Comparison of ENCODE assay signal across 28 mouse cellular contexts in genomic region chr4:117151416-117151815, GRCm38 (mm10). TPM values are rescaled to one million over a fixed set of nuclear protein-coding genes. Genes with fewer than 3 reads are reported as not detected.
DNase-seq lines count a peak whose midpoint lies in the region; ATAC-seq and TF ChIP-seq lines count a peak whose summit lies in the region.
"Had no signal": no experiment of that assay in that cellular context is flagged by ENCODE, and none has a peak within 500 bp of the region (broad histone marks: within the 10 kb centered on the region; RNA-seq: fewer than 3 reads in every experiment).

No protein-coding gene starts in this region.

- no peaks in the 10 kb centered on the region for H3K9me3 ChIP-seq in heart, embryonic 10.5 days
- no peaks in the 10 kb centered on the region for H3K9me3 ChIP-seq in liver, embryonic 13.5 days (replicated peaks)
- H3K9me3 ChIP-seq in liver, embryonic 11.5 days (ENCODE audit: control insufficient read depth, low read length), result no peaks in the 10 kb centered on the region
- H3K9me3 ChIP-seq in G1E (replicated peaks), result no peaks in the 10 kb centered on the region
- H3K9me3 ChIP-seq in embryonic facial prominence, embryonic 10.5 days, result no peaks in the 10 kb centered on the region
- H3K9me3 ChIP-seq: embryonic facial prominence, embryonic 15.5 days; forebrain, embryonic 15.5 days; hindbrain, embryonic 13.5 days had no signal

- no peak for ATAC-seq in liver, embryonic 13.5 days (ENCODE audit: low read depth)
- no peak for ATAC-seq in liver, embryonic 11.5 days (replicated peaks; ENCODE audit: low FRiP score)
- no peak for ATAC-seq in G1E (ENCODE audit: extremely low read depth, insufficient number of reproducible peaks, low FRiP score, poor library complexity, severe bottlenecking)
- ATAC-seq: CD4-positive, CD25-positive, alpha-beta regulatory T cell, adult 4 months; forebrain, embryonic 15.5 days; hindbrain, postnatal 0 days; Patski had no signal

- H3K79me2 ChIP-seq in myocyte (ENCODE audit: control insufficient read depth, insufficient read depth), result peaks cover 36% of the 10 kb centered on the region

- TF ChIP-seq CTCF in G1E (IDR thresholded peaks at IDR 0.05; ENCODE audit: low read depth, low read length), result no peak

- H3K27me3 ChIP-seq in heart, embryonic 10.5 days (ENCODE audit: insufficient read depth, poor library complexity, severe bottlenecking), result no peaks in the 10 kb centered on the region
- no peaks in the 10 kb centered on the region for H3K27me3 ChIP-seq in liver, embryonic 13.5 days
- no peaks in the 10 kb centered on the region for H3K27me3 ChIP-seq in liver, embryonic 11.5 days (replicated peaks; ENCODE audit: control insufficient read depth, insufficient read depth, low read length)
- no peaks in the 10 kb centered on the region for H3K27me3 ChIP-seq in G1E (ENCODE audit: insufficient read depth, low read length)
- H3K27me3 ChIP-seq in myocyte (ENCODE audit: control insufficient read depth, insufficient read depth, insufficient read length), result no peaks in the 10 kb centered on the region
- H3K27me3 ChIP-seq in embryonic facial prominence, embryonic 10.5 days (replicated peaks; ENCODE audit: low read depth, poor library complexity, severe bottlenecking), result no peaks in the 10 kb centered on the region
- H3K27me3 ChIP-seq: embryonic facial prominence, embryonic 15.5 days; forebrain, embryonic 15.5 days; hindbrain, embryonic 13.5 days; Patski had no signal

- no peak overlapping the region for H3K9ac ChIP-seq in liver, embryonic 13.5 days
- no peak overlapping the region for H3K9ac ChIP-seq in liver, embryonic 11.5 days (ENCODE audit: low read depth, low read length)
- H3K9ac ChIP-seq: embryonic facial prominence, embryonic 15.5 days; forebrain, embryonic 15.5 days; hindbrain, embryonic 13.5 days had no signal

- intact Hi-C loops in heart, postnatal 14 days (cut with DNase I), result no loop called here

- no peak overlapping the region for H3K4me2 ChIP-seq in liver, embryonic 13.5 days
- H3K4me2 ChIP-seq in liver, embryonic 11.5 days, result no peak overlapping the region
- H3K4me2 ChIP-seq in myocyte (ENCODE audit: low read depth), result no peak overlapping the region
- H3K4me2 ChIP-seq: embryonic facial prominence, embryonic 15.5 days; forebrain, embryonic 15.5 days; hindbrain, embryonic 13.5 days had no signal

- peak; percentile 4 for TF ChIP-seq POLR2A in myocyte (IDR thresholded peaks at IDR 0.05; ENCODE audit: insufficient read length, low read depth)

- DNase-seq in heart, embryonic 10.5 days (ENCODE audit: low spot score), result peak; percentile 73
- DNase-seq in heart, postnatal 14 days, result no peak
- no peak for DNase-seq in liver, embryonic 13.5 days
- no peak for DNase-seq in liver, embryonic 11.5 days (ENCODE audit: low spot score)
- no peak for DNase-seq in G1E (ENCODE audit: low spot score)
- DNase-seq in adrenal gland, adult 8-10 months, result no peak
- no peak for DNase-seq in embryonic facial prominence, embryonic 10.5 days (ENCODE audit: low spot score)
- DNase-seq: adrenal gland, adult 2 months; adrenal gland, postnatal 36 days; B cell, adult 2 months; cerebellum, adult 2 months; cerebellum, postnatal 10 days; gastrocnemius, postnatal 14 days; heart, adult 2 months; heart, postnatal 10 days had no signal

- H3ac ChIP-seq in myocyte (ENCODE audit: control insufficient read depth, insufficient read length), result no peak overlapping the region

- H3K36me3 ChIP-seq in heart, embryonic 10.5 days, result peaks cover 71% of the 10 kb centered on the region
- H3K36me3 ChIP-seq in liver, embryonic 13.5 days, result peaks cover 64% of the 10 kb centered on the region
- H3K36me3 ChIP-seq in liver, embryonic 11.5 days (ENCODE audit: control insufficient read depth, insufficient read depth, low read length), result peaks cover 49% of the 10 kb centered on the region
- H3K36me3 ChIP-seq in G1E (replicated peaks) (peaks cover 80% of the 10 kb centered on the region), myocyte (ENCODE audit: control insufficient read depth, insufficient read depth) (peaks cover 43% of the 10 kb centered on the region)
- H3K36me3 ChIP-seq in embryonic facial prominence, embryonic 10.5 days (replicated peaks), result peaks cover 78% of the 10 kb centered on the region

- no peak overlapping the region for H3K27ac ChIP-seq in heart, embryonic 10.5 days
- H3K27ac ChIP-seq in liver, embryonic 13.5 days, result peak overlapping the region; percentile 50
- H3K27ac ChIP-seq in liver, embryonic 11.5 days (ENCODE audit: low read depth, low read length), result no peak overlapping the region
- H3K27ac ChIP-seq in embryonic facial prominence, embryonic 10.5 days (replicated peaks), result no peak overlapping the region
- H3K27ac ChIP-seq: embryonic facial prominence, embryonic 15.5 days; forebrain, embryonic 15.5 days; heart, adult 2 months; hindbrain, embryonic 13.5 days; hindbrain, postnatal 0 days had no signal

- WGBS in heart, embryonic 10.5 days, result 76% methylated on average over 1 of the region's 1 CpGs
- WGBS in liver, embryonic 13.5 days (ENCODE audit: insufficient replicate concordance), result 60% methylated on average over 1 of the region's 1 CpGs
- 76% methylated on average over 1 of the region's 1 CpGs for WGBS in liver, embryonic 11.5 days
- 87% methylated on average over 1 of the region's 1 CpGs for WGBS in embryonic facial prominence, embryonic 10.5 days

- H3K4me1 ChIP-seq in heart, embryonic 10.5 days, result peaks cover 25% of the 10 kb centered on the region; the same call in 1 of the 2 replicates
- peaks cover 33% of the 10 kb centered on the region for H3K4me1 ChIP-seq in liver, embryonic 13.5 days (replicated peaks)
- peaks cover 22% of the 10 kb centered on the region for H3K4me1 ChIP-seq in liver, embryonic 11.5 days (replicated peaks; ENCODE audit: control insufficient read depth, insufficient read depth, low read length)
- peaks cover 39% of the 10 kb centered on the region for H3K4me1 ChIP-seq in G1E (ENCODE audit: insufficient read depth, low read depth, low read length)
- peaks cover 23% of the 10 kb centered on the region for H3K4me1 ChIP-seq in embryonic facial prominence, embryonic 10.5 days

- H3K4me3 ChIP-seq in heart, embryonic 10.5 days, result no peak overlapping the region
- no peak overlapping the region for H3K4me3 ChIP-seq in liver, embryonic 13.5 days (replicated peaks)
- no peak overlapping the region for H3K4me3 ChIP-seq in liver, embryonic 11.5 days (ENCODE audit: low read depth, low read length)
- H3K4me3 ChIP-seq in G1E (ENCODE audit: low read depth, low read length), result peak overlapping the region; percentile 6; the same call in 1 of the 2 replicates
- no peak overlapping the region for H3K4me3 ChIP-seq in myocyte
- no peak overlapping the region for H3K4me3 ChIP-seq in embryonic facial prominence, embryonic 10.5 days
- H3K4me3 ChIP-seq: embryonic facial prominence, embryonic 15.5 days; forebrain, embryonic 15.5 days; heart, adult 2 months; hindbrain, embryonic 13.5 days had no signal

RNA-seq across cellular contexts. Expression of gene Rps8, which starts 4.6 kb away (rescaled TPM):
- polyA plus RNA-seq in heart, embryonic 10.5 days (2016; fragmentation: Nextera tagmentation; extraction: Ambion mirVana), result 638 and 783 TPM in 2 replicates
- 100 to 1,000 TPM; 590 to 604 TPM for total RNA-seq in heart, postnatal 14 days (2021)
- polyA plus RNA-seq in liver, embryonic 13.5 days (2015; fragmentation: Nextera tagmentation; extraction: Ambion mirVana), result 877 and 919 TPM in 2 replicates
- 1,349 and 1,481 TPM in 2 replicates for polyA plus RNA-seq in liver, embryonic 11.5 days (2014; fragmentation: Nextera tagmentation; extraction: Ambion mirVana)
- total RNA-seq in G1E (2014; fragmentation: Nextera tagmentation) (2,089 and 2,273 TPM in 2 replicates), G1E (2017) (1,736 TPM in 2 replicates)
- polyA plus RNA-seq in G1E (2012) (2,887 and 5,494 TPM in 2 replicates), myocyte (2012; fragmentation: generic; extraction: Trizol) (3,907 TPM)
- total RNA-seq in adrenal gland, adult 8-10 months (2022), result 1,000 to 10,000 TPM in 2 of 4 experiments, 100 to 1,000 TPM in 2; 974 to 1,059 (median 1,012) TPM
- 897 and 923 TPM in 2 replicates for polyA plus RNA-seq in embryonic facial prominence, embryonic 10.5 days (2016; fragmentation: Nextera tagmentation; extraction: Ambion mirVana)

RNA-seq across cellular contexts. Expression of gene Plk3, which starts 17.7 kb away (rescaled TPM):
- polyA plus RNA-seq in heart, embryonic 10.5 days (2016; fragmentation: Nextera tagmentation; extraction: Ambion mirVana), result 1.5 and 2.4 TPM in 2 replicates
- 1 to 10 TPM; 1.8 to 3.1 TPM for total RNA-seq in heart, postnatal 14 days (2021)
- polyA plus RNA-seq in liver, embryonic 13.5 days (2015; fragmentation: Nextera tagmentation; extraction: Ambion mirVana), result 1.2 and 1.3 TPM in 2 replicates
- polyA plus RNA-seq in liver, embryonic 11.5 days (2014; fragmentation: Nextera tagmentation; extraction: Ambion mirVana), result 2.4 and 2.5 TPM in 2 replicates
- total RNA-seq in G1E (2014; fragmentation: Nextera tagmentation) (1.4 and 1.9 TPM in 2 replicates), G1E (2017) (5.2 and 6.4 TPM in 2 replicates)
- polyA plus RNA-seq in G1E (2012) (4.4 and 6.0 TPM in 2 replicates), myocyte (2012; fragmentation: generic; extraction: Trizol) (17.4 TPM)
- total RNA-seq in adrenal gland, adult 8-10 months (2022), result 10 to 100 TPM in 1 of 4 experiments, 1 to 10 TPM in 3; 4.5 to 18.0 (median 5.8) TPM
- polyA plus RNA-seq in embryonic facial prominence, embryonic 10.5 days (2016; fragmentation: Nextera tagmentation; extraction: Ambion mirVana), result 7.9 and 15.1 TPM in 2 replicates

RNA-seq across cellular contexts. Expression of gene Tctex1d4, which starts 24.8 kb away (rescaled TPM):
- polyA plus RNA-seq in heart, embryonic 10.5 days (2016; fragmentation: Nextera tagmentation; extraction: Ambion mirVana), result not detected in 2 replicates
- not detected for total RNA-seq in heart, postnatal 14 days (2021)
- polyA plus RNA-seq in liver, embryonic 13.5 days (2015; fragmentation: Nextera tagmentation; extraction: Ambion mirVana), result not detected in 2 replicates
- not detected in 2 replicates for polyA plus RNA-seq in liver, embryonic 11.5 days (2014; fragmentation: Nextera tagmentation; extraction: Ambion mirVana)
- total RNA-seq in G1E (2014; fragmentation: Nextera tagmentation), result 1.7 TPM in 1 of 2 replicates, not detected in the other
- 1.8 TPM in 2 replicates for total RNA-seq in G1E (2017)
- polyA plus RNA-seq in G1E (2012), result 2.4 and 3.3 TPM in 2 replicates
- polyA plus RNA-seq in myocyte (2012; fragmentation: generic; extraction: Trizol), result 0.18 TPM
- total RNA-seq in adrenal gland, adult 8-10 months (2022), result not detected
- polyA plus RNA-seq in embryonic facial prominence, embryonic 10.5 days (2016; fragmentation: Nextera tagmentation; extraction: Ambion mirVana), result not detected in 2 replicates
- total RNA-seq: adrenal gland, adult 2 months; adrenal gland, postnatal 36 days; gastrocnemius, adult 18-20 months; gastrocnemius, postnatal 14 days; heart, adult 2 months; hematopoietic stem cell, adult 5-6 weeks had no signal
- polyA plus RNA-seq: adrenal gland, adult 2 months; embryonic facial prominence, embryonic 11.5 days; forebrain, embryonic 11.5 days; heart, embryonic 14.5 days; intestine, embryonic 14.5 days had no signal

RNA-seq across cellular contexts. Expression of gene Btbd19, which starts 25.9 kb away (rescaled TPM):
- polyA plus RNA-seq in heart, embryonic 10.5 days (2016; fragmentation: Nextera tagmentation; extraction: Ambion mirVana), result 2.5 and 4.9 TPM in 2 replicates
- total RNA-seq in heart, postnatal 14 days (2021), result 1 to 10 TPM; 3.3 to 5.5 TPM
- 5.5 and 5.6 TPM in 2 replicates for polyA plus RNA-seq in liver, embryonic 13.5 days (2015; fragmentation: Nextera tagmentation; extraction: Ambion mirVana)
- polyA plus RNA-seq in liver, embryonic 11.5 days (2014; fragmentation: Nextera tagmentation; extraction: Ambion mirVana), result 8.3 and 8.5 TPM in 2 replicates
- 34.6 and 46.3 TPM in 2 replicates for total RNA-seq in G1E (2014; fragmentation: Nextera tagmentation)
- total RNA-seq in G1E (2017), result 12.3 and 12.8 TPM in 2 replicates
- 20.0 and 33.5 TPM in 2 replicates for polyA plus RNA-seq in G1E (2012)
- polyA plus RNA-seq in myocyte (2012; fragmentation: generic; extraction: Trizol), result 20.2 TPM
- total RNA-seq in adrenal gland, adult 8-10 months (2022), result 10 to 100 TPM in 1 of 4 experiments, 1 to 10 TPM in 3; 6.6 to 11.4 (median 9.1) TPM
- polyA plus RNA-seq in embryonic facial prominence, embryonic 10.5 days (2016; fragmentation: Nextera tagmentation; extraction: Ambion mirVana), result 3.6 and 4.0 TPM in 2 replicates

RNA-seq across cellular contexts. Expression of gene Kif2c, which starts 31.0 kb away (rescaled TPM):
- 55.1 and 68.7 TPM in 2 replicates for polyA plus RNA-seq in heart, embryonic 10.5 days (2016; fragmentation: Nextera tagmentation; extraction: Ambion mirVana)
- total RNA-seq in heart, postnatal 14 days (2021), result 1 to 10 TPM; 1.7 to 3.4 TPM
- polyA plus RNA-seq in liver, embryonic 13.5 days (2015; fragmentation: Nextera tagmentation; extraction: Ambion mirVana), result 35.8 and 43.1 TPM in 2 replicates
- 57.3 and 68.0 TPM in 2 replicates for polyA plus RNA-seq in liver, embryonic 11.5 days (2014; fragmentation: Nextera tagmentation; extraction: Ambion mirVana)
- total RNA-seq in G1E (2014; fragmentation: Nextera tagmentation) (50.6 and 62.8 TPM in 2 replicates), G1E (2017) (50.6 and 52.0 TPM in 2 replicates)
- polyA plus RNA-seq in G1E (2012) (7.1 and 8.6 TPM in 2 replicates), myocyte (2012; fragmentation: generic; extraction: Trizol) (18.5 TPM)
- total RNA-seq in adrenal gland, adult 8-10 months (2022), result 1 to 10 TPM in 1 of 4 experiments, under 1 TPM in 3; 0.87 to 1.1 (median 0.93) TPM
- polyA plus RNA-seq in embryonic facial prominence, embryonic 10.5 days (2016; fragmentation: Nextera tagmentation; extraction: Ambion mirVana), result 115 and 119 TPM in 2 replicates
- total RNA-seq: gastrocnemius, adult 18-20 months had no signal
